Mouse (Mus musculus) limb, embryonic 11.5 days (tissue): Measurements from ENCODE around the gene Osbp2. TPM values are rescaled to one million over a fixed set of nuclear protein-coding genes. Genes with fewer than 3 reads are reported as not detected.

ENCODE experiments used
- ATAC-seq: fragments of 200-750 bp; cut with Nextera tagmentation; 2 replicates; pipeline ENCODE4 v1.8.0; 2017; ENCODE audit warnings: low read depth; ENCODE audit not compliant: insufficient number of reproducible peaks, low FRiP score, low TSS enrichment
- DNase-seq: peaks from one replicate; pipeline ENCODE4 v3.0.0-alpha.2; 2015; ENCODE audit warnings: low spot score
- H3K27ac ChIP-seq: fragments of 300-500 bp; sonication (generic); replicated peaks from 2 replicates; pipeline ENCODE4 v1.5.1; 2014; ENCODE audit warnings: low read depth, mild to moderate bottlenecking, low read length
- H3K27me3 ChIP-seq: fragments of 300-500 bp; sonication (generic); 2 replicates; pipeline ENCODE4 v1.6.1; 2014; ENCODE audit warnings: mild to moderate bottlenecking, low read length, mixed read lengths; ENCODE audit not compliant: control insufficient read depth, insufficient read depth
- H3K36me3 ChIP-seq: fragments of 300-500 bp; sonication (generic); 2 replicates; pipeline ENCODE4 v1.6.1; 2014; ENCODE audit warnings: mild to moderate bottlenecking, low read length, moderate library complexity, mixed read lengths; ENCODE audit not compliant: control insufficient read depth, insufficient read depth
- H3K4me1 ChIP-seq: fragments of 300-500 bp; sonication (generic); 2 replicates; pipeline ENCODE4 v1.6.1; 2014; ENCODE audit warnings: low read length, mixed read lengths; ENCODE audit not compliant: control insufficient read depth, insufficient read depth
- H3K4me2 ChIP-seq: fragments of 300-500 bp; sonication (generic); 2 replicates; pipeline ENCODE4 v1.6.1; 2014; ENCODE audit warnings: low read depth, mild to moderate bottlenecking, moderate library complexity; ENCODE audit not compliant: severe bottlenecking
- H3K4me3 ChIP-seq: fragments of 300-500 bp; sonication (generic); 2 replicates; pipeline ENCODE4 v1.5.1; 2014; ENCODE audit warnings: low read depth, low read length
- H3K9ac ChIP-seq: fragments of 300-500 bp; sonication (generic); 2 replicates; pipeline ENCODE4 v1.6.1; 2014; ENCODE audit warnings: mild to moderate bottlenecking, low read length
- H3K9me3 ChIP-seq: fragments of 300-500 bp; sonication (generic); 2 replicates; pipeline ENCODE4 v1.6.1; 2016; ENCODE audit warnings: low read length; ENCODE audit not compliant: control insufficient read depth
- WGBS: fragments of 180-500 bp; shearing (Covaris S2); extraction: QIAGEN DNeasy Blood & Tissue Kit; methylation state at CpG from one replicate; pipeline ENCODE4 v1.1.7; 2014; 5-methylcytosine and 5-hydroxymethylcytosine counted together
- polyA plus RNA-seq: library from polyadenylated mRNA; unstranded; fragments of >200 nt; fragmentation: Nextera tagmentation; extraction: Ambion mirVana; gene quantifications from 2 replicates; pipeline ENCODE4 v1.2.1, GENCODE M21; 2014

Osbp2 gene
- polyA plus RNA-seq, 1 experiment from 2014 or later: 0.69 TPM

DNA sequence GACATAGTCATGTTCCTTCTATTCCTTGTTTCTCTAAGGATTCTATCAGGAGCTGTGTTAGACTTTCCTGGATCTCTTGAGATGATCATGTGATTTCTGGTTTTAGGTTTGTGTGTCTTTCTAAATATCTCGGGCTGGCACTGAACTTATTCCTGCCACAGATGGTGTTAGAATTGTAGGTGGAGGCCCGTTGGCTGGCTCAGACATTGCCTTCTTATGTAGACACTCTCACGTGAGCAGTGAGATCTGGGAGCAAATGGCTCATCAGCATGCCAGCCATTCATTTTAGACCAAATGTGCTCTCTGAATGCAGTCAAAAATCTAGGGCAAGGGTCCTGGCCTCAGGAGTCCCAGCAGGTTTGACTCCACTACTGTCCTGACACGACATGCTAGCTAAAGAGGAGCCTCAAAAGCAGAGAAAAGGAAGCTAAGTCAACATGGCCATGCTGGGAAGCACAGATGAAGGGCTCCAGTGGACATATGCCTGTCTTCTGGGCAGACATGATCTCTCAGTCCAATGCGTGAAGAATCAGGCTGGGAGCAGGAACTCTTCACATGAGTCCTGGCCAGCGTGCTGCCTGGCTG, 66.0 kb downstream of the Osbp2 start:
- ATAC-seq: no peak
- Histone ChIP-seq H3K9me3 (no peaks in the 10 kb centered on the region), H3K27ac (no peak overlapping the region), H3K4me2 (no peak overlapping the region), H3K4me1 (no peaks in the 10 kb centered on the region), H3K36me3 (no peaks in the 10 kb centered on the region), H3K27me3 (no peaks in the 10 kb centered on the region), H3K4me3 (no peak overlapping the region), H3K9ac (no peak overlapping the region)
- no peak for DNase-seq
- 86% methylated on average over 6 of the region's 6 CpGs for WGBS

DNA sequence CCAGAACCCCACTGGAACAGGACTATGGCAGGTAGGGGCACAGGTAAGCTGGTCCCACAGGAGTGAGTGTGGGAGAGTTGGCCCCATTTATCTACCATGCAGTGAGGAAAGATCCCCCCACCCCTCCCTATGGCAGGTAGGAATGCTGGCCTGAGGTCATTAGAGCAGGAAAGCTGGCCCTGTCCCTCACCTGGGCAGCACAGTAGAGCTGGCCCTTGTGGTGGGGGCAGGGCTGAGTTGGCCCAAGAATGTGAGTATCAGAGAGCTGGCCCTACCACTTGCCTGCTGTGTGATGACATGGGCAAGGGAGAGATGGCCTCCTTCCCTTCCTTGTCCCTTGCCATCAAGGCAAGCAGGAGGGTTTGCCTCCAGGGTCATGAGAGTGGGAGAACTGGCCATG, 73.0 kb downstream of the Osbp2 start:
- Histone ChIP-seq H3K9ac (no peak overlapping the region), H3K4me2 (no peak overlapping the region), H3K27ac (no peak overlapping the region), H3K9me3 (no peaks in the 10 kb centered on the region), H3K4me1 (no peaks in the 10 kb centered on the region), H3K27me3 (no peaks in the 10 kb centered on the region), H3K4me3 (no peak overlapping the region), H3K36me3 (no peaks in the 10 kb centered on the region)
- no peak for ATAC-seq
- no peak for DNase-seq

DNA sequence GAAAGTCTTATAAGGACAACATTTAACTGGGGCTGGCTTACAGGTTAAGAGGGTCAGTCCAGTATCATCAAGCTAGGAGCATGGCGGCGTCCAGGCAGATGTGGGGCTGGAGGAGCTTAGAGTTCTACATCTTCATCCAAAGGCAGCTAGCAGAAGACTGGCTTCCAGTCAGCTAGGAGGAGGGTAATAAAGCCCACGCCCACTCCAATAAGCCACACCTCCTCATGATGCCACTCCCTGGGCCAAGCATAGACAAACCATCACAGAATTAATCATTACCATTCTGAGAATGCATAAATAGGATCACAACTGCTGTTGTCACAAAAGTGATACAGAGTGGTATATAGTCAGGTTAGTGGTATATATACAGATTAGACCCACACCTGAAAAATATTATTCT, 73.8 kb downstream of the Osbp2 start:
- Histone ChIP-seq H3K4me3 (no peak overlapping the region), H3K9me3 (no peaks in the 10 kb centered on the region), H3K27me3 (no peaks in the 10 kb centered on the region), H3K4me1 (no peaks in the 10 kb centered on the region), H3K27ac (no peak overlapping the region), H3K36me3 (no peaks in the 10 kb centered on the region), H3K9ac (no peak overlapping the region), H3K4me2 (no peak overlapping the region)
- no peak for ATAC-seq
- no peak for DNase-seq
- WGBS: 80% methylated on average over 3 of the region's 3 CpGs

DNA sequence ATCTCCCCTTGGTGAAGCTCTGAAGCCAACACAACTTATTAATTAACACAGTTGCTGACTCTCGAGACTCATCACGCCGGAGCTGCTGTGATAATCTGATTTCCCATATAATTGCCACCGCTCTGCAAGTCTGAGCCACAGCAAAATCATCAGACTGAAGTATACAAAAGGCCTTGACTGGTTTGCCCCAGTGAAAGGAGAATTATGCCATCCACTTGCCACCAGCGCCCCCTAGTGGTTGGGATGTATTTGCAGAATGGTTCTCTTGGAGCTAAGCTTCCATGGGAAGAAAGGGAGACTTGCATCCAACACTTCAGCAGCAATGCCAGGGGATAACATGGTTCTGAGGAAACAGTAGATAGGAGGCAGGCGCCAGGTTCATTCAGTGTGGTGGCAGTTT, 77.1 kb downstream of the Osbp2 start:
- WGBS: 36% methylated on average over 6 of the region's 6 CpGs
- Histone ChIP-seq H3K4me2 (no peak overlapping the region), H3K27me3 (no peaks in the 10 kb centered on the region), H3K9me3 (no peaks in the 10 kb centered on the region), H3K36me3 (no peaks in the 10 kb centered on the region), H3K4me1 (no peaks in the 10 kb centered on the region), H3K4me3 (no peak overlapping the region), H3K9ac (no peak overlapping the region), H3K27ac (no peak overlapping the region)
- no peak for ATAC-seq
- peak; percentile 95 for DNase-seq

DNA sequence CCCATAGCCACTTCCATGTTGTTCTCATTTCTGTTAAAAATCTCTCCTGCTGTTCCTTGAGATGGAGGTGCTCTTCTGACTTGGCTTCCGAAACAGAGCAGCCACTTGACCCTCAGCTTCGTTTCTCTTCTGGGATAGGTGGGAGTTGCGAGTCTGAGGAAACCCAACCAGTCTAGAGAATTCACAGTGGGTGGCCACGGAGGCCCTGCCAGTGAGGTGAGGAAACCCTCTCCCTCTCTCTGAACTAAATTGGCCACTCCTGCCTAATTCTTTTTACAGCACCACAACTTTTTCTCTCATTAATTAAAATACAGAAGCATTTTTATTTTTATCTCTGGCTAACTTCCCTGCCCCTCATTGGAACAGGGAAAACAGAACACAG, 88.4 kb downstream of the Osbp2 start:
- Histone ChIP-seq H3K27me3 (peaks cover 30% of the 10 kb centered on the region), H3K4me1 (peaks cover 4% of the 10 kb centered on the region; the same call in 1 of the 2 replicates)
- WGBS: 43% methylated on average over 4 of the region's 4 CpGs

DNA sequence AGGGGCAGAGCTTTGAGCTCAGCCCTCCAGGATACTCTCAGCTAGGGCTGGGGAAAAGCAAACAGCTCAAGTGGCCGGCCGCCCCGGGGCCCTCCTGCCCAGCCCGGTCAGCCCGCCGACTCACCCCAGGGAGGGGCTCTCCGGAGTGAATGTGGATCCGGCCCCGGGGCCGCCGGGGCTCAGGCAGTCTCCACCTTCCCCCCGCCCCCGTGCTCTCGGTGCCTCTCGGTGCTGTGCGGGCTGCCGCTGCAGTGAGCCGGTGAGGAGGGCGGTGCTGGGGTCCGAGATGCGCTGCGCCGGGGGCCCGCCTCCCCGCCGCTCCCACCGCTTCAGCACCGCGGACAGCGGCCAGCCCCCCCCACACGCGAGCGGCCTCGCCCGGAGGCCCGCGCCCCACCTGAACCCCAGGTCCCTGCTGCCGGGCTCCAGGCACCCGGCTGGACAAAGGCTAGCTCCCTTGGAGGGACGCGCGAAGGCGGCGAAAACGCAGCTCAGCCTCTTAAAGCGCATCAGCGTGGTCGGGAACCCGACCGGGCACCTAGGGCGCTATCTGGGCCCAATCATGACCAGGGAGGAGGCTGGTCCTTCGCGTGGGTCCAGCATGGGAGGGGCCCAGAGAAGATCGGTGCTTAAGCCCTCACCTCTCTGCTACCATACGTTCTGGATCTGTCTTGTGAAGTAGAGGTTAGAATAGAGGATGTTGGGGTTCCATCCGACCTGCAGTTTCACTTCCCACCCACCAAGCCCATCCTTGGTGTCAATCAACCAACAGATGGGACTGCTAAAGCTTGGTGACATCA, 89.0 kb downstream of the Osbp2 start:
- peaks cover 4% of the 10 kb centered on the region; the same call in 1 of the 2 replicates for H3K4me1 ChIP-seq
- H3K27ac ChIP-seq: no peak overlapping the region
- peak overlapping the region; percentile 12 for H3K4me3 ChIP-seq
- H3K9me3 ChIP-seq: no peaks in the 10 kb centered on the region
- peak; percentile 64 for DNase-seq
- H3K4me2 ChIP-seq: peak overlapping the region; percentile 46
- peaks cover 30% of the 10 kb centered on the region for H3K27me3 ChIP-seq
- no peak overlapping the region for H3K9ac ChIP-seq
- WGBS: 2% methylated on average over 55 of the region's 56 CpGs
- H3K36me3 ChIP-seq: no peaks in the 10 kb centered on the region
- ATAC-seq: no peak

More for the DNA sequence above, 88.4 kb downstream of the Osbp2 start:
- Histone ChIP-seq H3K36me3 (no peaks in the 10 kb centered on the region), H3K27ac (no peak overlapping the region), H3K4me2 (no peak overlapping the region), H3K9me3 (no peaks in the 10 kb centered on the region), H3K4me3 (no peak overlapping the region), H3K9ac (no peak overlapping the region)
- DNase-seq (no peak), ATAC-seq (no peak)

DNA sequence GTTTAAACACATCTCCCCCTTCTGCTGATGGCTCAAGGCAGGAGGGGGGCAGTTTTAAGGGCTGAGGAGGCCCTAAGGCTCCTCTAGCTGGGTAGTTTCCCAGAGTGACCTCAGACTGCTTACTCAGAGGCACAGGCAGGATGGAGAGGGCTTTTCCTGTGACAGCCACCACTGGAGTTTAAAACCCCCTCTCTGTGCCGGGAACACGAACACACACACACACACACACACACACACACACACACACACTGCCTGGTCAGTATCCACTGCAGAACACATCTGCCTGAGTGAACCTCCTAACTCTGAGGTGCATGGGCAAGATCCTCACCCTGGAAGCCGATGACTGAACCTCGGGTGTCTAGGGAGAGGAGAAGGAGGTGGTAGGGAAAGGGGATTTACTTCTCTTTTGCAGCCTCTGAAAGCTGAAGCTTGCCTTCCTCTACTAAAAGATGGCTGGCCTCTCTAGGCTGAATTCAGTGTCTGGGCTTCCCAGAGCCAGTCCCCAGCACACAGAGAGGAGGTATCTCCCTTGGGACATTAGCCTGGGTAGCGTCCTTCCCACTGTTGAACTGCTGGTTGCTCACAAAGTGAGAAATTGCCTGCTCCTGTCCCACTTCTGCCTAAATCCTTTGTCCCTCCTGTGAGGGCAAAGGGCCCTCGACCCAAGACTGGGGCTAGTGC, 89.8 kb downstream of the Osbp2 start:
- DNase-seq (no peak), ATAC-seq (no peak)
- H3K4me3 ChIP-seq: no peak overlapping the region
- no peak overlapping the region for H3K9ac ChIP-seq
- no peaks in the 10 kb centered on the region for H3K36me3 ChIP-seq
- no peak overlapping the region for H3K27ac ChIP-seq
- no peak overlapping the region for H3K4me2 ChIP-seq
- WGBS: 51% methylated on average over 6 of the region's 6 CpGs
- peaks cover 30% of the 10 kb centered on the region for H3K27me3 ChIP-seq
- H3K4me1 ChIP-seq: peaks cover 4% of the 10 kb centered on the region; the same call in 1 of the 2 replicates
- H3K9me3 ChIP-seq: no peaks in the 10 kb centered on the region

DNA sequence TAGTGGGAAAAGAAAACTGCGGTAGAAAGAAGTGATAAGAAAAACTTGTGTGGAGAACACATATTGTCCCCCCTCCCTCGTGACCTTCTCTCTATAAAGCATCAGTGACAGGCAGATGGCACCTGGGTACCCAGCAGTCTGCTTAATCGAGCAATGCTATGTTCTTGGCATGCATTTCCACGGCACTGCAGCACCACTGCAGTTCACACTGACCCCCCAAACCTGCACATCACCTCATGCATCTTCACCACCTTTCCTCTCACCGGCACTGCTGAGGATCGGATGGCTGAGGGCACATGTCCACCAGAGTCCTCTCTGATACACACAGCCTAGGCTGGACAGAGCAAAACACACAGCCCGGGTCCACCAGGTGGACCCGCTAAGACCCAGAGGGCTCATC, 90.6 kb downstream of the Osbp2 start:
- DNase-seq (no peak), ATAC-seq (no peak)
- H3K36me3 ChIP-seq: no peaks in the 10 kb centered on the region
- H3K4me3 ChIP-seq: no peak overlapping the region
- H3K9me3 ChIP-seq: no peaks in the 10 kb centered on the region
- 82% methylated on average over 8 of the region's 8 CpGs for WGBS
- peaks cover 4% of the 10 kb centered on the region; the same call in 1 of the 2 replicates for H3K4me1 ChIP-seq
- H3K9ac ChIP-seq: no peak overlapping the region
- no peak overlapping the region for H3K27ac ChIP-seq
- H3K27me3 ChIP-seq: peaks cover 30% of the 10 kb centered on the region
- no peak overlapping the region for H3K4me2 ChIP-seq
